Mouse (Mus musculus) kidney, postnatal 4 days (tissue): ENCODE measurements around the gene Mast4.

Experiments used
- DNase-seq, 2 experiments: peaks; one replicate each; pipeline ENCODE4 v3.0.0; 2021; ENCODE audit warnings: mixed read lengths in 2 of 2

Gene Mast4

DNA sequence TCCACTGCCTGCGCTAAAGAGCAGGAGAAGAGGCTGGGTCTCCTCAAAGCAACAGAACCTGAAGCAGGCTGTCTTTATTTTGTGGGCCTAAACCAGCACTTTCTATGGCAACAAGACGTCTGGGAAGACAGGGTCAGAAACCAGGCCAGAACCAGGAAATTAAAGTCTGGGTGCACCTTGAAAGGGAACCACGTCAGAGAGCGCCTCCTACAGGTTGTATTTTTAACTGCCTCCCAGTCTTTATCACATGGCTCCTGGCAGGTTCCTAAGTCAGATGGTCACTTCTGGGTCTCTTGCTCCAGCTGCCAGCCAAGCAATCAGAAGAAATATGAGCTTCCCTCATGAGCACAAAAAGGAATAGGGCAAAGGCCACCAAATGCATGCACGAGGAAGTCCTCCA, 304.9 kb downstream of the Mast4 start:
- DNase-seq, result no peak

DNA sequence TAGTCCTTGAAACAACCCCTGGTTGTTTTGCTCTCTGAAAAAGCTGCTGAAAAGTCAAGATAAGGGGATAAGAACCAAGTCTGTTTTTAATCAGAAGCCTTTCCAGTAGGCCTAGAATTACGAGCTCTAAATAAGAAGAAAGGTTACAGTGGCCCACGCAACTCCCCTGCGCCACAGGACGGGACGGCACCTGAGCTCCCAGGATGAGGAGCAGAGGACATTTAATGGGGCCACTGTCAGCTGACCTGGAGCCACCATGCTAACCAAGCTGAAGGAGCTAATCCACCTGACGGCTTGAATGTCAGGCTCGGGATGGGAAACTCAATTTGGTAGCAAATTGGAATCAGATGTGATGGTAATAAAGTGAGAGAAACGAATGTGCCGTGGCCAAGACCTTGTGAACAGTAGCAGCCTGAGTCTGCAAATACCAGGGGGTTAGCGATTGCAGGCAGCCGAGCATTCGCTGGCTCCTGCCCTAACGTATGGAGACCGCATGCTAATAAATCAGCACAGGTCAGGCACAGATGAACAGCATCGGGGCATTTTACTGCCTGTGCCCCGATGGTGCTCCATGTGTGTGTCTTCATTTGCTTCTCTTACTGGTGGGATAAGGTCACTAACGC, 306.7 kb downstream of the Mast4 start:
- DNase-seq, result peak in 1 of 2 experiments; percentile 10

DNA sequence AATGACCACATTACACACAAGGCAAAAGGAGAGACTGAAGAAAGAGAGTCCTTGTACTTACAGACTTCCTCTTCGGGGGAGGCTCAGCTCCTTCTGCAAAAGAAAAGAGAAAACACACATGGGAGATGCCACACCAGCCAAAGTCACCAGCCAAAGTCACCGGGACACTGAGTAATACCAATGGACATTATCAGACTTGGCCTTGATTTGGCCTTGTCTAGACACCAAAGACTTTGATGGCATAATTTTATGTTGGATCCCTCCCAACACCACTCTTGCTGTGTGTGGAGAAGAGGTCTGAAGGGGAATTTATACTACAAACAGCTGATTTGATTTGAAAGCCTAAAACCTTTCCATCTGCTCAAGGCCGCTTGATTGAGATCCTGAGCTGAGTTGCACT, 308.8 kb downstream of the Mast4 start:
- DNase-seq, result no peak

DNA sequence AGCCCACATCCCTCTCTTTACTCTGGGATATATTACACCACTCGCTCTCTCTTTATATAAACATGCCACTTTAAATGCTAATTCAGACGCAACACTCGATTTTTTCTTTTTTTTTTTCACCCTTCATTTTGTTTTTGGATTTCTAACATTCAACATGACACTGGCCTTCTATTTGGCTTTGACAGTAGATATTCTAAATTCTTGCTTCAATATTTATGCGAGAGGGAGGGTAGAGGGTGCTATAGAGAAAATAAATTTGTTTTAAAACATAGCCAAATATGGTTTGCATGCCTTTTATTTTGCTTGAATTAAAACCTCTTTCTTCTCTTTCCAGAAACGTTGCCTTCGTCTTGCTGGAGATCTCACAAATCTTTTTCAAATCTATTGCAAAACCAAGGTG, 315.8 kb downstream of the Mast4 start:
- DNase-seq, result no peak

- no peak for DNase-seq
Measured at GRCm38 (mm10) chr13:103017661-103018060, 316.6 kb downstream of the Mast4 start.

DNA sequence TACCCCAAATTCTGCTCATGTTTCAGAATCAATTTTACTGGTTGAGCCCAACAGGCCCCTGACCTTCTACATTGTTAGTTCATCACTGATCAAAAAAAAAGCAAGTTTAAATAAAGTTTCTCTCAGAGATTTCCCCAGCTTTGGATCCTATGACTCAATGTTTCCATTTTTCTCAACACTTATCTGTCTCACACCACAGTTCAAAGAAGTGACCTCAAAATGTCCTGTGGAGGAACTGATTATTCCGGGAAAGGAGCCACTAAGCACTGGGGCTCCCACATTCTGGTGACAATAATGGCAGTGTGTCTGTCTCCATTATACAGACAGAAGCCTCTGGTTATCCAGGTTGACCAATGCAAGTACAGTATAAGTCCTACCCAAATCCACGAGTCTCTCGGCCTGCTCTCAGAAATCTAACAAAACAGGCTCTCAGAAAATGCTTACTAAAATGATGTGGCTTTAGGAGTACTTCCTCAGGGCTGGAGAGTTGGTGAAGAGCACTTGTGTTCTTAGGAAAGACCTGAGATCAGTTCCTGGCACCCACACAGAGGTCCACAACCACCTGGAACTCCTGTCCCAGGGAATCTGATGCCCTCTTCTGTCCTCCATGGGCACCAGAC, 319.1 kb downstream of the Mast4 start:
- no peak for DNase-seq

- DNase-seq, result no peak
Measured at GRCm38 (mm10) chr13:103014631-103015030, 319.7 kb downstream of the Mast4 start.

DNA sequence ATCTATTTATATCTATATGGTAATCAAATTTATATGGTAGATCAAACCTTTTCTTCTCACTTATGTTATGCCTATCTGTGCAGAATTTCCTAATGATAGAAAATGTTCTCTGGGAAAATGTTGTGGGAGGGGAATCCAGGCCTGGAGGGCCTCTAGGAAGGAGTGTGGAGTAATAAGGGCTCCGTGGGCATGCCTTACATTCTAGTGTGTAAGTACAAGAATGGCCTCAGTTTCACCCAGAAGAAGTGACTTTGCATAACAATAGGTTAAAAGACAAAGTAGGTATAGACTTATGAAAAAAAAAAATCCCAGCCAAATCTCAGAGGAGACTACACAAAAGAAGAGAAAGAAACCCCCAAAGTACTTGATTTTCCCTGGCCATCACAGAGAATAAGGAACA, 320.1 kb downstream of the Mast4 start:
- DNase-seq, result no peak

DNA sequence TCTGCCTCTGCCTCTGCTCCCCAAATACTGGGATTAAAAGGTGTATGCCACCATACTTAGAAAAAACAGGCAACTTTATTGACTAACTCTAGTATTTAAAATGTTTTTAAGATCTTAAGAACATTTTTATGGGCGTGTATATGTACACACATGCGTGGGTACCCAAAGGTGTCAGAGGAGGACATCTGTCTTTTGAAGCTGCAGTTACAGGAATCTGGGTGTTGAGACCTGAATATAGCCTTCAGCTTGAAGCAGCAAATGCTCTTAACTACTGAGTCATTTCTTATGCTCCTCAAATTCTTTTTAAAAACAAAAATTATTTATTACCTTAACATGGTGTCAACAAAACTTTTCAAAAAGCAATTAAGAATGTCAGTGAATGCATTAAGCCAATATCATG, 329.1 kb downstream of the Mast4 start:
- DNase-seq, result no peak

DNA sequence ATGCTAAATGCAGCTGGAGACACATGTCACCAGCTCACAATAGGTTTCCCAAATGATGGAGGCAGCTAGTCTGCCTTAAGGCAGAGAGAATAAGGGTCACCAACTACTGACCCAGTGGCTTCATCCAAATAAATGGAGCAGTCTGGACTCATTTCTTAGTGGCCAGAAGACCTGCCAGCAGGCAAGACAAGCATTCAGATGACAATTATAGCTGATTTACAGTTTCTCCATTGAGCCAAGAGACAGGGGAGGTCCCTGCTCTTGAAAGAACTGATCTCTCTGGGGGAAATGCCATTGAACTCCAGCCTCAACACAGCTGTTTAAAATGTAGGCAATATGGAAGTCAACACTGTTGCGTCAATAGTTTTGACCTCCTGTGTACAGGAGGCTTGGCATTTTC, 332.5 kb downstream of the Mast4 start:
- DNase-seq, result no peak

DNA sequence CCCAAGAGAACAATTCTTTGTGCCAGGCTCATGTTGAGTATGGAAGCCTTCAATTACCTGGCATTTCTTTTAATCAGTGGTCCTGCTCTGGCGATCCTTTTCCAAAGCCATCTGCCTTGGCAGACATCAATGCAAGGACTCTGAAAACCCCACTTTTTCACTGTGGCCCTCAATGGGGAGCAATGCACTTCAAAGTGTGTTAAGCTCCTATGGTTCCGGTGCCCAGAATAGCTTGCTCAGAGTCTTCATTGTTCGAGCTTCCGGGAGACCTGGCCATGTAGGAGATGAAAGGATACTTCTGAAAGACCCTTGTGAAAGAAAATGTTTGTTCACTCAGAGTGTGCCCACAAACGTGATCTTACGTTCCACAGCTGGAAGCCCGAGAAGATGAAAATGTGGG, 333.4 kb downstream of the Mast4 start:
- DNase-seq, result no peak

GRCm38 (mm10) chr13:102994098-102994497, 340.2 kb downstream of the Mast4 start:
- no peak for DNase-seq

- no peak for DNase-seq
Measured at GRCm38 (mm10) chr13:102992680-102993423, 341.4 kb downstream of the Mast4 start.

DNA sequence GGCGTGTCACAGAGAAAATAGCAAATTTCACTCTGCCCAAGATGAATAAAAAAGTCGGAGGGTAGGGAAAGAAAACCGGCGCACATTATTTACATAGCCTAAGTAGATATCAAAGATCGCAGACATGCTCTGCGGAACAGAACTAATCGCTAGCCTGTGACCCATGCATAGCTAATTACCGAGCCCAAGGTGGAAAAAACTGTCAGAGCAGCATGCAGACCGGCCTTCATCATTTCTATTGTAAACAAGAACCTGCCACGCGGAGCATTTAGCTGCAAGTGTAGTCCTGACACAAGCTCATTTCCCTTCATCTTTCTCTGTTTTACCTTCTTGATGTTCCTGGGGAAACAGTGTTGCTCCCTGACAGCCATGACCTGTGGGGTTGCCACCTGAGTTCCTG, 342.4 kb downstream of the Mast4 start:
- peak in 1 of 2 experiments; percentile 15 for DNase-seq

DNA sequence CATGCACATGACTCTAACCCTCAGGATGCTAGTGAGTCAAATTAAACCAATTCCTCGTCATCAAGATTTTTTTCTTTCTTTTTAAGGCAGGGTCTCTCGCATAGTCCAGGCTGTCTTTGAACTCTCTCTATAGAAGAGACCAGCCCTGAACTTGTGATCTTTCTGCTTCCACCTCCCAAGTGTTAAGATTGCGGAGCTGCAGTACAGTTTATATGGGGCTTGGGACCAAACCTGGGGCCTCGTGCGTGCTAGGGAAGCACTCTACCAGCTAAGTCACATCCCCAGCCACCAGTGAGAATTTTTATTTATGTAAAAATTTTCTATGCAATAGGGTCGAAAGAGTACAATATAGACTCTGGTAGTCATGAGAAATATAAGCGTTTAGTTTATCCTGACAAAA, 343.1 kb downstream of the Mast4 start:
- DNase-seq, result no peak

GRCm38 (mm10) chr13:102990085-102990484, 344.2 kb downstream of the Mast4 start:
- DNase-seq, result no peak

- DNase-seq, result peak in 1 of 2 experiments; percentile 9
Measured at GRCm38 (mm10) chr13:102989616-102990015, 344.7 kb downstream of the Mast4 start.

DNA sequence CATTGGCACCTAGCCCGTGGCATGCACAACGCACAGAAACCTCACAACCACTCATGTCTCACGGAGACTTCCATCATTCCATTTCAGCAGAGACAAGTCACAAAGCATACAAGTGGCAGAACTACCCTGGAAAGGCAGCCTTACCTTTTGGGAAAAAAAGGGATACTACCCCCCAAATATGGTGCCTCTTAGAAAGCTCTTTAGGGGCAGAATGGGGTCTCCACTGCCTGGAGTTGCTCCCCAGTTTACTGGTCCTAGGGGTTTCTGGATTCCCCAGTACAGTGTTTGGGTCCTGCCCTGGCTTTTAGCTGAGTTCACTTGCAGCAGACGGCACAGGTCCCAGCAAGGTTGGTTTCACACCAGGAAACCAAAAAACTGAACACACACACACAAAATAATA, 345.3 kb downstream of the Mast4 start:
- no peak for DNase-seq

DNA sequence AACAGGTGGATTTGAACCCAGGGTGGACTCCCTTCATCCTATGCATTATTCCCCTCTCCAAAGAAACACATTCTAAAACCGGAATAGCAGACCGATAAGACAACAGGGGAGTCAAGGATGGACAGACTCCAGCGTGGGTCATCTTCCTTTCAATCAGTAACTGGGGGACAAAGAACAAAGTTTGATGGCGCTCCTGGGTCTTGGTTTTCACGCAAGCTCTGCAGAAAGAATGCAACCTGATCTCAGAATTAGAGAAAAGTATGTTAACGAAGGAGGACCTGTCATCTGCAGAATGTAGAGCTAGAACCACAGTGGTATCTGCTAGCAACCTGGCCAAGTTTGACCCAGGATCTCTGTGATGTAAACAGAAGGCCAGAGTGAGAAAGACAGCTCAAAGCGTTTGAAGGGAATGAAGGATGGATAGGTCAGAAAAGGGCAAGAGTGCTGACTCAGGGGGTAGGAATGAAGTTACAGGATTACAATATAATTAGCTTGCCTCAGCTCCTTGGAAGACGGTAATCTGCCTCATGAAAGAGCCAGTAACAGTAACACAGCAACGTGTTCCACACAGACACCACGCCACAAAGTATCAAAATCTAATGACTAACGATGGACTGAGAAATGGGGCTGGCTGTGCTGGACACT, 345.9 kb downstream of the Mast4 start:
- DNase-seq, result no peak

- no peak for DNase-seq
Measured at GRCm38 (mm10) chr13:102984550-102984949, 349.7 kb downstream of the Mast4 start.

DNA sequence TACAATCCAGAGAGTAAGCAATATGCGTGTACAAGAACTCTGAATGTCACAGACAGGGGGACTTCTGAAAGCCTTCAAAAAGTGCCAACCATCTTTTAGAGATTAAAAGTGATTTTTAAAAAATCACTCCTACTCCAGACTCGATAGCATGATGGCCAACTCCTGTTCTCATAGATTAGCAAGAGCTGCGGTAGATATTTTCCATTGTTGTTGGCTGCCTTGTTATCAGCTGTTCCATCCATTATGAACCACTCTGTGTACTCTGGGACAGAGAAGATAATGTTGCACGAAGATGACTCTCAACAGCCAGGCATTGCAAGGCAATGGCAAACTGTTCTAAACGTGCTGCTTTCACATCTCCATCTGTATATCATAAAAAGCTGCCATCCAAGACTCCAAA, 360.4 kb downstream of the Mast4 start:
- no peak for DNase-seq

DNA sequence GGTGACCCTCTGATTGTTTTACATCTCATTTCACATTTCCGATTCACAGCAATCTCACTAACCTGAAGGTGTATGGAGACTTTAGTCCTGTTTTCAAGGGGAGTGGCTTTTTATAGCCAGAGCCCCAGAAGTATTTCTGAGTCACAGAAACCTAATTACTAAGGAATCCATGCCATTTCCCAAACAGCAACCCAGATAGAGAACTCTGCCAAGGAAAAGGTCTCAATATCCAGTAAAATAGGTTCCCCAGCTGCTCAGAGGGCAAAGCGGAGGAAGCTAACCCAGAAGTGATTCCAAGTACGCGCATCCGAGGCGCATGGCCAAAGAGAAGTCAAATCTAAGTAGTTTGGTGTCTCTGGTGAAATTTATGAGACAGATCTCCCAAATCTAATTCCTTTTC, 370.8 kb downstream of the Mast4 start:
- DNase-seq, result no peak
